Mouse (Mus musculus): ENCODE measurements at regions not wholly inside any gene's neighbourhood (a gene's known extent, or its start where the extent isn't known, plus 50 kb on each side); places are given as distances from the start of the nearest gene placed in this dataset.

DNA sequence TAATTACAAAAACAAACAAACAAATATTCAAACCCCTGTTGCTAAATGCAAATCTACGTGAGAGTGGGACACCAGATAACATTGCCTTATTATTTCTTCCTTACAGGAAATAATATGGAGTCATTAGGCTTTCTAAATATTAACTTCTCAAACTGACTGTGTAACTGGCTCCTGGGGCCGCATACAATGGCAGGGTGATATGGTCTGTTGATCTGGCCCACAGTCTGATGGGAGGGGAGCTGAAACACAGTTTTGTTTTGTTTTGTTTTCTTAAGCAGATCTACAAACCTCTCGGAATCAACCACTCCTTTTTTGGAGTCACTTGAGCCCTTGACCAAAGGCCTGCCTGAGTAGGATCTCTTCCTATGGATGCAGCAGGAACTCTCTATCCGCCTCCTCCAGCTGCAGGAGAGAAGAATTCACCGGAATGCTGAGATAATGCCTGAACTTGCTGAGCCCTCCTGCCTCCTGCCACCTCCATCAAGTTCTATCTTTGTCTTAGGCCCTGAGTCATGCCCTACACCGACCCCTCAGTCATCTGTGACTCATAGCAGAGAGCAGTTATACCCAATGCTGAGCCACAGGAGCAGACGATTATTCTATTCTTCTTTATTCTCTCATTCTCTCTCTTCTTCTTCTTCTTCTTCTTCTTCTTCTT lies 534.5 kb upstream of the Btbd3 start:
- no peak for DNase-seq (ENCODE audit: extremely low spot score, low spot score)

DNA sequence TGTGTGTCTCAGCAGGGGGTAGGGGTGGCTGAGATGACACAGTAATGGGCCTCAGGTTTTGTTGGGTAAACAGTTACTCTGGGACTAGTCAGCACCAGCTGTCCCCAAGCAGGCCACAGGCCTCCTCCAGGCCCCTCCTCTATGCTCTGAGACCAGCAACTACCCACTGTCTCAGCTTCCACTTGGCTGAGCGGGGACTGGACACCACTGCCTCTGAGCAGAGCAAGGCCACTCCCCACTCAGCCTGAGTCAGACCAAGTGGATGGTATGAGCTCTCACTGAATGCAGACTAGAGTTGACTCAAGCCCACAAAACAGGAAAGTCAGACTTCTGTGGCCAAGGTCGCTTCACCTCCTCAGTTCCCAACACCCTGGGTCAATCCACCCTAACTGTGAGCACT lies 540.5 kb upstream of the Btbd3 start:
- no peak for DNase-seq (ENCODE audit: extremely low spot score, low spot score)

- no peak for DNase-seq (ENCODE audit: extremely low spot score, low spot score)
Observed at GRCm38 (mm10) chr2:137706528-137706988, 549.8 kb upstream of the Btbd3 start.

GRCm38 (mm10) chr2:137705724-137706422 lies 550.5 kb upstream of the Btbd3 start:
- DNase-seq (ENCODE audit: extremely low spot score, low spot score) = no peak

DNA sequence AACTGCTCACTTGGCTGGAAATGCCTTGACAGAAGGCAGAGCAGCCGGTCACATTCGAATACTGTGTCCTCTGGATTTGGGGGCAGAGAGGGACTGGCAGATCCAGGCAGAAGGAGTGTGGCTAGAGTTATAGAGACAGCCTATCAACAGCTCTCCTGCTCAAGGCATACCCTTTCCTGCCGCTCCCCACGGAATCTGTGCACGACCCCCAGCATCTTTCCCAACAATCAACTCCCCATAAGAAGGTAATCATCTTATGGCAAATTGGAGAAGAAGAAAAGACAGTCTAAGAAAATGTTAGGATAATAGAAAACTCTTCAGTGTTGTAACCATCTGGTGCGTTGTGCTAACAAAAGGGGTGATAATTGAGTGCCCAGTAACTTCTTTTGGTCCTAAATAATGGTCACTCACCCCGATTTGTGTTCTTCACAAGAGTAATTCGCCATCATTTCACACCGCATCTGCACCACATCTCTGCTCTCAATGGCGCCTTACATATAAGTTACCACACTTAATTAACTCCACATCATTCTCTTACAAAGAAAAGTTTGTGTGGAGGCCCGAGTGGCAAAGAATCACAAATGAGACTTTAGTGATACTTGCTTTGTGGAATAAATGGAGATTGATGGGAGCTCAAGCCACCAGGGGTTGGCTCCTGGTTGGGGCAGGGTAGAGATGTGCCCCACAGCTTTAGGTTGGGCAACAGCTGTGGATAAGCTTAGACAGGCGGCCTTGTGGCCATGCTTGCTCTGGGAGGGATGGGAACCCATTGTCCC lies 551.2 kb upstream of the Btbd3 start:
- peak; percentile 55 for DNase-seq (ENCODE audit: extremely low spot score, low spot score)

- no peak for DNase-seq (ENCODE audit: extremely low spot score, low spot score)
Observed at GRCm38 (mm10) chr2:137704565-137704947, 551.8 kb upstream of the Btbd3 start.

- DNase-seq (ENCODE audit: extremely low spot score, low spot score) = no peak
Observed at GRCm38 (mm10) chr2:137704051-137704450, 552.3 kb upstream of the Btbd3 start.

- DNase-seq (ENCODE audit: extremely low spot score, low spot score) = no peak
Observed at GRCm38 (mm10) chr2:137695885-137696284, 560.5 kb upstream of the Btbd3 start.

- DNase-seq (ENCODE audit: extremely low spot score, low spot score) = no peak
Observed at GRCm38 (mm10) chr2:137694020-137694419, 562.3 kb upstream of the Btbd3 start.

DNA sequence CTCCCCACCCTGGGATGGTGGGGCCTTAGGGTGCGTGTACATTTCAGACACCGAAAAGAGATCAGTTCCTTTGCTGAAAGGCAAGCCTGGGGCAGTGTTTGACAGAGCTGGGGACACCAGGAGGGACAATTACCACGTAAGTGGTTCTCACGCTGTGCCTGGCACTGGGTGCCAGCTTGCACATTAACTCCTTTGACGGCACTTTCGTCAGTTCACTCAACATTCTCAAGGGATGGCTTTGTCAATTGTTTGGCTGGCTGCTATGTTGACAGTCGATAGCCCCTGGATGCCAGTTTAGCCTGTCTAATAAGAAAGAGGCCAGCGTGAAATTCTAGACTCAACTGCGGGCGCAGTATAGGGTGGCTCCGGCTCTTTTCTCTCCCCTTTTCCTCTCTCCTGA lies 569.2 kb upstream of the Btbd3 start:
- DNase-seq (ENCODE audit: extremely low spot score, low spot score) = no peak

DNA sequence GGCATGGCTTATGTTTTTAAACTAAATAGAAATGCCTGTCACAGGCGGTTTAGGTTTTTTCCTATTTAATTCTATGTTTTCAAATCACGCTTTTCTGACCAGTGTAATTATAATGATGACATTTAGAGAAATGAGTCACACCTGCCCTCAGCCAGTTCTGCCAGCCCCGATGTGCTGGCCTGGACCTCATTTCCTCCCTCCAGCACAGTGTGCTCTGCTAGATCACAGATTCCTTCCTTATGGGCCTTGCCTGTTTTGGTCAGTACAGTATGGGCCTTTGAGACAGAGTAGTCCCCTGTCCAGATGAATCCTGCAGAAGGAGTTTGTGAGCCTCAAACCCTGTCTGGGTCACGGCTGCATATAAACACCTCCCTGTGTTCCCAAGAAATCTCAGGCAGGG lies 569.6 kb upstream of the Btbd3 start:
- DNase-seq (ENCODE audit: extremely low spot score, low spot score) = no peak

GRCm38 (mm10) chr2:137681762-137682161 lies 565.3 kb upstream of the Jag1 start:
- DNase-seq (ENCODE audit: extremely low spot score, low spot score) = no peak

- no peak for DNase-seq (ENCODE audit: extremely low spot score, low spot score)
Observed at GRCm38 (mm10) chr2:137663171-137663570, 546.7 kb upstream of the Jag1 start.

DNA sequence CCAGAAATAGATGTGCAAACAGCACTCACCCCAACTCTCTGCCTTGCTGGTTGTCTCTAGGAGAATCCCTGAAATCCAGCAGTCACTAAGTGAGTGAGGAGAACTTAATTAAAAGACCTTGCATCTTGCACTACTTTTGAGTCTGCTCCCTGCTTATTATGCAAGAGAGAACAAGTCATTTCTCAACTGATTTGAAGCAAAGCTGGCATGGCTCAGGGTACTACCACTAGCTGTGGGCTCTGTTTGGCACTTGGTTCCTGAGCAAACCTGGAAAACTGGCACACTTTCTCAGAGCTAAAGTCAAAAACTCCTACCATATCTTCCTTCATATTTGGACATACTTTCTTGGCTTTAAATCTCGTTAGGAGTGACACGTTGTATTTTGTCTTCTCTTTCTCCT lies 545.8 kb upstream of the Jag1 start:
- no peak for DNase-seq (ENCODE audit: extremely low spot score, low spot score)

DNA sequence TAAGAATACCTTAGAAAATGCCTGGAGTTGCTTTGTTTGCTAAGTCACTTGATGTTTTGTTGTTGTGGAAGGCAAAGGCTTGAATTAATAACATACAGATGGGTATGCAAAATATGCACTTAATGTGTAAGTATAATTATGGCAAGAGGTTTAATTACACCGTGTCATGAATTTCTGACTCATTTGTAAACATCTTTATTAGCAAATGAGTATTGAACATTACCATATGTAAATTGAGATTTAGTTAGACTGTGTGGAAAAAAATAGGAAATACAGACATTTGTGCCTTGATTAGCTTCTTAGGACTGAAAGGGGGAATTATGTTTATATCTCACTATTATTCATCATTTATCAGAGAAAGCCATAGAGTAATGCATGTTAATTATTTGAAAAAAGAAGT lies 544.0 kb upstream of the Jag1 start:
- DNase-seq (ENCODE audit: extremely low spot score, low spot score) = no peak

GRCm38 (mm10) chr2:137654296-137654695 lies 537.9 kb upstream of the Jag1 start:
- no peak for DNase-seq (ENCODE audit: extremely low spot score, low spot score)

GRCm38 (mm10) chr2:137644160-137644559 lies 527.7 kb upstream of the Jag1 start:
- DNase-seq (ENCODE audit: extremely low spot score, low spot score) = no peak

DNA sequence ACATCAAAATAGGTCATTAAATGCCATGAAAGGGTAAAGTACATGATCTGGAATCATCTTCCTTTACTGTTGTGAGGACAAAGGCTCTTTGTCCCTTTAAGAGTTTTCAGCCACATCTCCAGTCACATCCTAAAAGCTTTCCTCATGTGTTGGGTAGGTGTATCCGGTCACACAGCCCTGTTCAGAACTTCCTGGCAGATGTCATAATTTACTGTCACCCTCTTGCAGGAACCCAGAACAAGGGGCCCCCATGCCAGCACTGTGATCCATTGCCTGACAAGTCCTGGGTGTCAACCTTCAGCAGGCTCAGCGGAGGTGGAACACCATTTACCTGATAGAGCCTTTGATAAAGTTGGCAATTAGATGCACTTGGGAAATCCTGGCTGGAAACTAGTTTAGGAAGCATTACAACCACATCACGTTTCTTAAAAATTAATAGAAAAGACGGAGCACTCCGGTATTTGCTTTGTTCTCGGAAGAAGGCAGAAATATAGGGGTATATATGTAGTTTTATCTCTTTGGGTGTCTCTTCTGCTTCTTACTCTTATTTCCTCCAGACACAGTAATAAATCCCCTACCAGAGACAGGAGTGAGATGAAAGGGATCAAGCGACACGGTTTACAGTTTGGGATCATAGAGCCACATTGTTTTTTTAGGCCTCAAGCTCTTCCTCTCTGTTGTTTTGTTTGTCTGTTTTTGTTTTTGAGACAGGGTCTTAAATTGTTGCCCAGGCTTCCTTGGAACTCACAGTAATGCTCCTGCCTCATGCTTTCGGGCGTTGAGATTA lies 527.0 kb upstream of the Jag1 start:
- no peak for DNase-seq (ENCODE audit: extremely low spot score, low spot score)

GRCm38 (mm10) chr2:137635019-137635621 lies 518.7 kb upstream of the Jag1 start:
- no peak for DNase-seq (ENCODE audit: extremely low spot score, low spot score)

DNA sequence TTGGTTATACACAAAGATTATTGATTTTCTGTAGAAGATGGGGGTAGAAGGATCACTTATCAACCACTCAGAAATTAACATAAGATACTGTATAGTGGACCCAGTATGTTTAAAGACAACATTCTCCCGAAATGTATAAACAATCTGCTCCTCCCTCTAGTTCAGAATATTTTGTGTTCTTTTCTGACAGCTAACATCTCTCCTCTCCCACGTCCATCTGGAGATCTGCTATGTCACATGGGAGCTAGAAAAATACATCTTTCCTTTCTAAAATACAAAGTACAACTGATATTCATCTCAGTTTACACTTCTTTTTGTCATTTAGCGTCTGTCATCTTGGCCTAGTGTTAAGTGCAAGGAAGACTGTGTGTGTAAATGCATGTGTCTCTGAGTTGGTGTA lies 500.2 kb upstream of the Jag1 start:
- no peak for DNase-seq (ENCODE audit: extremely low spot score, low spot score)

- no peak for DNase-seq (ENCODE audit: extremely low spot score, low spot score)
Observed at GRCm38 (mm10) chr2:137613791-137614190, 497.3 kb upstream of the Jag1 start.
